Mouse (Mus musculus): ENCODE measurements around the gene Cd151. TPM values are rescaled to one million over a fixed set of nuclear protein-coding genes. Genes with fewer than 3 reads are reported as not detected.
A peak's percentile ranks its signal among the peaks of the same experiment; 100 is the strongest.

Cd151 gene
- total and polyA plus RNA-seq, 3 experiments: 272 to 395 (median 334) TPM

DNA sequence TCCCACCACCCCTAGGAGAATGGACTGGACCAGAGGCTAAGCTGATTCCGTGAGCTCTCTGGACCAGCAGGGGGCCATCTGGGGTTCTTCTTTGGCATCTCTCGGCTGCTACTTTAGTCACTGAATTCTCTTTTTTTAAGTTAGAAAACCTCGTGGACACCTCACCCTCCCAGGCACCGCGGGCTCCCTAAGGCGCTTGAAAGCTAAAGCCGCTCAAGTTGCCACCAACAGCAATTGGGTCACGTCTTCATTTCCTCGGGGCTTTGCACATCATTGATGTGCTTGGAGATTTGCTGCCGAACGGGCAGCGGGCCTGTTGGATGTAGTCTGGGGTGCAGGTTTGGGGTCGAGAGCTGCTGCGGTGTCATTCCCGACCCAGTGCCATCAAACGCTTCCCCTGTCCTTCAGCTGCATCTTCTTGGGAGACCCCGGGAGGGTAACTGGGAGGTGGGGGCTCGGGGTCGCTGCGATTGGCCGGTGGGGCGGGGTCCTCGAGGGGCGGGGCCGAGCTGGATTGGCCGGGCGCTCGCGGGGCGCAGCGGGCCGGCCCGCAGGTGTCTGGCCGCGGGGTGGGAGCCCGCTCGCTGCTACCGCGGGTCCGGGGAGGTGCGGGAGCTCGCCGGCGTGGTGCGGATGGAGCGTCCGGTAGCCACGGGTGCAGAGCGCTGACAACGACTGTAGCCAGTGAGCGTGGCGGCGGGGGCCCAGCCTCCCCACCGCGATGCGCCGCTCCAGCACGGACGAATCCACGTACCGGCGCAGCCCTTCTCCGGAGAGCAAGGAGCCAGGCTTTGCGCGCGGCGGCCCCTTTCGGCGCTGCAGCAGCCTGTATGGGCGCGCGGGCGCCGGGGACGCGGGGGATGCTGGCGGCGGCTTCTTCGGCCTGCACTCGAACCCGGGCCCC lies 14.6 kb downstream of the Cd151 start:
- H3K36me3 ChIP-seq (ENCODE audit: control insufficient read depth, insufficient read depth, low read length): no peaks in the 10 kb centered on the region
- peaks cover 31% of the 10 kb centered on the region for H3K4me1 ChIP-seq (ENCODE audit: control insufficient read depth, insufficient read depth, low read length)
- peak; percentile 60 to 67 for DNase-seq
- peak overlapping the region; percentile 48 for H3K4me3 ChIP-seq
- peak overlapping the region; percentile 66 for H3K9ac ChIP-seq (ENCODE audit: low read depth, low read length)
- H3K27me3 ChIP-seq (ENCODE audit: control insufficient read depth, insufficient read depth, low read length): no peaks in the 10 kb centered on the region
- TF ChIP-seq EP300 (IDR thresholded peaks at IDR 0.05; ENCODE audit: insufficient read depth, low read depth, low read length) (no peak), CTCF (IDR thresholded peaks at IDR 0.05) (peak; percentile 69)
- WGBS: 5% methylated on average over 76 of the region's 81 CpGs
- H3K27ac ChIP-seq: no peak overlapping the region; the same call in 1 of the 2 replicates
- intact Hi-C loops (cut with DNase I): loop anchor here (1.0 to 5.0 kb wide), 2 partner anchors 44 to 131 kb away; no protein-coding TSS in a partner anchor
- 0 out of 2 replicates have a peak, but pooled peaks cover 2% of the 10 kb centered on the region for H3K79me2 ChIP-seq (replicated peaks; ENCODE audit: control insufficient read depth, insufficient read depth, low read length)

GRCm38 (mm10) chr7:141482531-141483024 lies 15.4 kb downstream of the Cd151 start:
- H3K4me3 ChIP-seq: peak overlapping the region; percentile 48
- 0 out of 2 replicates have a peak, but pooled peaks cover 2% of the 10 kb centered on the region for H3K79me2 ChIP-seq (replicated peaks; ENCODE audit: control insufficient read depth, insufficient read depth, low read length)
- H3K27me3 ChIP-seq (ENCODE audit: control insufficient read depth, insufficient read depth, low read length): no peaks in the 10 kb centered on the region
- H3K27ac ChIP-seq: no peak overlapping the region
- 42% methylated on average over 11 of the region's 11 CpGs for WGBS
- intact Hi-C loops (cut with DNase I): loop anchor here (5.0 kb wide), 1 partner anchor 130 kb away; no protein-coding TSS in a partner anchor
- TF ChIP-seq POLR2A (IDR thresholded peaks at IDR 0.05; ENCODE audit: insufficient read depth, low read depth, low read length): no peak
- no peak for TF ChIP-seq CTCF (IDR thresholded peaks at IDR 0.05)
- TF ChIP-seq EP300 (IDR thresholded peaks at IDR 0.05; ENCODE audit: insufficient read depth, low read depth, low read length): no peak
- peak overlapping the region; percentile 24; the same call in 1 of the 2 replicates for H3K9ac ChIP-seq (ENCODE audit: low read depth, low read length)
- no peak for DNase-seq
- H3K4me1 ChIP-seq (ENCODE audit: control insufficient read depth, insufficient read depth, low read length): peaks cover 25% of the 10 kb centered on the region
- H3K36me3 ChIP-seq (ENCODE audit: control insufficient read depth, insufficient read depth, low read length): no peaks in the 10 kb centered on the region

DNA sequence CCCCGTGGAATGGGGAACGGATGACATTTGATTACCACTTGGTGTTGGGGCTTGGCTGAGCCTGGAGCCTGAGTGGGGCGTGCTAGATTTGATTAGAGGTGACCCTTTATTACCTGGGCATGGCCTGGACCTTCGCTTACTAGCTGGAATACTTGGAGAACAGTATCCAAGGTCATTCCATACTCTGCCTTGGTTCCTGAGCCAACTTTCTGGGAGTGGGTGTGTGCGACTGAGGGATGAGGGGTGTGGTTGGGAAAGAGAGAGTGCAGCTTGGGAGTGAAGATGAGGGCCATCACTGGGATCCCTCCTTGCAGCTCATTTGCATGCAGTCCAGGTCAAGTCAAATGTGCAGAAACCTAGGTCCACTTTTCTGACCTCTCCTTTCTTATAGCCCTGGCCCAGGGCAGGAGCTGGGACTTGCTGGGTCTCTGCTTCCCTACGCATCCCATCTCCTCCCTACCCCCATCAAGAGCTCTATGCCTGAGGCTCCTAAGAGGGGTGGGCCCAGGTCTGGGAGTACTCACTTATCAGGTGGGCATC lies 16.0 kb downstream of the Cd151 start:
- intact Hi-C loops (cut with DNase I): loop anchor here (5.0 kb wide), 1 partner anchor 129 kb away; no protein-coding TSS in a partner anchor
- no peak overlapping the region for H3K27ac ChIP-seq
- H3K9ac ChIP-seq (ENCODE audit: low read depth, low read length): no peak overlapping the region
- 0 out of 2 replicates have a peak, but pooled peaks cover 2% of the 10 kb centered on the region for H3K79me2 ChIP-seq (replicated peaks; ENCODE audit: control insufficient read depth, insufficient read depth, low read length)
- H3K27me3 ChIP-seq (ENCODE audit: control insufficient read depth, insufficient read depth, low read length): no peaks in the 10 kb centered on the region
- 83% methylated on average over 6 of the region's 6 CpGs for whole genome bisulfite sequencing
- DNase-seq: no peak
- TF ChIP-seq POLR2A (IDR thresholded peaks at IDR 0.05; ENCODE audit: insufficient read depth, low read depth, low read length) (no peak), EP300 (IDR thresholded peaks at IDR 0.05; ENCODE audit: insufficient read depth, low read depth, low read length) (no peak), CTCF (IDR thresholded peaks at IDR 0.05) (no peak)
- no peak overlapping the region for H3K4me3 ChIP-seq
- no peaks in the 10 kb centered on the region for H3K36me3 ChIP-seq (ENCODE audit: control insufficient read depth, insufficient read depth, low read length)
- peaks cover 23% of the 10 kb centered on the region for H3K4me1 ChIP-seq (ENCODE audit: control insufficient read depth, insufficient read depth, low read length)

DNA sequence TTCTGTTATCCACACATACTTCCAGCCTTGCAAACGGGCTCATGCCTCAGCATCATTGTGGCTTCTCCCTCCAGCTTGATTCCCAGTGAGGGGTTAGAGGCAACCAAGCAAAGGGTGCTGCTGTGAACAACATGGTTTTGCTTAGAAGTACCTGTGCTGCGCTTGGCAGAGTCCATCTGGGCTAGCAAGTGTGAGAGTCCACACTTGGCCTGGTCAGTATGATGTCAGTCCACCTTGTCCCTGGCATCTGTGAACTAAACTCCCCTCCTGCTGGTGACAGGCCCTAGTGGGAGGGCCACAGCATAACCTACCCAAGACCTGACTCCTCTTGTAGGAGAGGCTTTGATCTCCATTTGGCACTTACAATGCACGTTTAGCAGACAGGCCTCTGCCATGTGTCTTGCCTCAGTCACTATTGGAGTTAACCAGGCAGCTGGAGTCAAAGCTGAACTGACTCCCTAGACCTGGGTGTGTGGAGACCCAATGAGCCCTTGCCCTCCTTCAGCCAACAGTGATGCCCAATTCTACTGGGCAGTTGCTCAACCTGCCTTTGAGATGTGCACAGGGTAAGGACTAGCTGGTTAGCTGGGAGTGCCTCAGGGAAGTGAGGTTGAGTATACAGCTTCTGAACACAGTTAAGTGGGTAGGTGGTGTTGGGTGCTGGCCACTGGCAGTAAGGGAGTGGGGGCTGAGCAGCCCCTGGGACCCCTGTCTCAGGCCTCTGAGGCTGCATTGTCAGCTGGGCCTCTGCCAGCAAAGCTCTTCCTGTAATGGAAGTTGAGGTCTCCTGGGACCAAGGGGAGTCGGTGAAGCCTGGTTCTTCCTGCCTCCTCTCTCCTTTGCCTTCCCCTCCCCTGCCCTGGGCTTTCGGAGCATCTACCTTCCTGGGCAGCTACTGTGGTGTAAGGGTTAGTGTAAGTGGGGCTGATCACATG lies 17.3 kb downstream of the Cd151 start:
- intact Hi-C loops (cut with DNase I): loop anchor here (5.0 kb wide), 1 partner anchor 128 kb away; no protein-coding TSS in a partner anchor

GRCm38 (mm10) chr7:141485186-141485585 lies 18.0 kb downstream of the Cd151 start:
- H3K27me3 ChIP-seq (ENCODE audit: control insufficient read depth, insufficient read depth, low read length): no peaks in the 10 kb centered on the region
- WGBS: 88% methylated on average over 2 of the region's 2 CpGs
- 0 out of 2 replicates have a peak, but pooled peaks cover 2% of the 10 kb centered on the region for H3K79me2 ChIP-seq (replicated peaks; ENCODE audit: control insufficient read depth, insufficient read depth, low read length)
- H3K27ac ChIP-seq: no peak overlapping the region
- no peak overlapping the region for H3K9ac ChIP-seq (ENCODE audit: low read depth, low read length)
- peaks cover 19% of the 10 kb centered on the region for H3K4me1 ChIP-seq (ENCODE audit: control insufficient read depth, insufficient read depth, low read length)
- intact Hi-C loops (cut with DNase I): no loop called here
- H3K36me3 ChIP-seq (ENCODE audit: control insufficient read depth, insufficient read depth, low read length): no peaks in the 10 kb centered on the region
- TF ChIP-seq CTCF (IDR thresholded peaks at IDR 0.05) (no peak), EP300 (IDR thresholded peaks at IDR 0.05; ENCODE audit: insufficient read depth, low read depth, low read length) (no peak), POLR2A (IDR thresholded peaks at IDR 0.05; ENCODE audit: insufficient read depth, low read depth, low read length) (no peak)
- H3K4me3 ChIP-seq: no peak overlapping the region
- DNase-seq: no peak

More for the DNA sequence above, 17.3 kb downstream of the Cd151 start:
- 54% methylated on average over 5 of the region's 5 CpGs for WGBS
- Histone ChIP-seq H3K27me3 (ENCODE audit: control insufficient read depth, insufficient read depth, low read length) (no peaks in the 10 kb centered on the region), H3K79me2 (replicated peaks; ENCODE audit: control insufficient read depth, insufficient read depth, low read length) (0 out of 2 replicates have a peak, but pooled peaks cover 2% of the 10 kb centered on the region), H3K4me3 (no peak overlapping the region), H3K9ac (ENCODE audit: low read depth, low read length) (no peak overlapping the region), H3K4me1 (ENCODE audit: control insufficient read depth, insufficient read depth, low read length) (peaks cover 19% of the 10 kb centered on the region), H3K36me3 (ENCODE audit: control insufficient read depth, insufficient read depth, low read length) (no peaks in the 10 kb centered on the region), H3K27ac (no peak overlapping the region)
- TF ChIP-seq CTCF (IDR thresholded peaks at IDR 0.05) (no peak), POLR2A (IDR thresholded peaks at IDR 0.05; ENCODE audit: insufficient read depth, low read depth, low read length) (no peak), EP300 (IDR thresholded peaks at IDR 0.05; ENCODE audit: insufficient read depth, low read depth, low read length) (no peak)
- no peak for DNase-seq

All from heart, adult 2 months (tissue).